Mouse (Mus musculus) thymus, postnatal 4 days (tissue): ENCODE data around the gene Irx2.

Source experiments
- DNase-seq: peaks from one replicate; pipeline ENCODE4 v3.0.0; 2021

Gene Irx2

DNA sequence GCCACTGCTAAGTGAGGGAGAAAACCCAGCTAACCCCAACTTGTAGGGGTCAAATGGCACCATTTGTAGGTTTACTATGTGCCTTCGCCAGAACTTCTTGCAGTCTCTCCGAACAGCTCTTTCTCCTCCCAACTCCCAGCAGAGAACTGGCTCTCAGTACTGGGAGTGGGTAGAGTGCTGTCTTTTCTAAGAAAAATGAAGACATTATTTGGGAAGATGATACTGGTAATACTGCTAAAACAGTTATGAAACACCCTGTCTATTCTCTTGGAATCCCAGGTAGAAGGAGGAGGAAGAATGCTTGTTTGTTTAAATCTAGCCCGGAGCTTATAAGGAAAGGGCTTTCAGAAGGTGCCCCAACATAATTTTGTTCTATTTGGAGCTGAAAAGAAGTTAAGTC lies 8.9 kb downstream of the Irx2 start:
- DNase-seq = no peak

DNA sequence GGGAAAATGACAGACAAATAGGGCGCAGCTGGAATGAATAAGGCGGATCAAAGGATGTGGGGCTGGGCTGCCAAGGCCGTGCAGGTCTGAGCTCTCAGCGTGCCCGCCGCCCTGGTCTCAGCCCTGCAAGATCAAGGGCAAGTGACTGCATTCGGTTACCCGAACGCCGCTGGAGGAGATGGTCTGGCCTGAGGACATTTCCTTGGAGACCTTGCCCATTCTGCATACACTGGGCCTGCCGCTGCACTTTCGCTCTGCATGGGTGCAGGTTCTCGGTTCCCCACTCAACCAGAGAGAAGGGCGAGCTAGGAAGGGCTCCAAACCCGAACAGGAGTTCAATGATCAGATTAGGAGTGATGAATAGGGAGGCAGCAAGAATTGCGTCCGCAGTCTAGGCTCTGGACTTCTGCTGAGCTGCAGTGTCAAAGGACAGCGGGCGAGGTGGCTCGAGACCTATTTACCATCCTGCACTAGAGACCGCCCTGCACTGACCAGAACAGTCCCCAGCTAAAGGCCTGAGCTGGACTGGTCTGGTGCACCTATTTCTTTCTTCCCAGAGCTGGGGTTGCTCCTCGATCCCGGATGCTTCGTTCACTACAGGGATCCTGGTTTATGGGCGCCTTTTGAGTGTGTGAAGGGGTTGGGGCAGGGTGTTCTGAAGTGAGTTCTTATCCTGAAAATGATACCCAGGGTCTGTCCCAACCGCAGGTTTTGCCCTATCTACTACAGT lies 9.9 kb downstream of the Irx2 start:
- DNase-seq = no peak

DNA sequence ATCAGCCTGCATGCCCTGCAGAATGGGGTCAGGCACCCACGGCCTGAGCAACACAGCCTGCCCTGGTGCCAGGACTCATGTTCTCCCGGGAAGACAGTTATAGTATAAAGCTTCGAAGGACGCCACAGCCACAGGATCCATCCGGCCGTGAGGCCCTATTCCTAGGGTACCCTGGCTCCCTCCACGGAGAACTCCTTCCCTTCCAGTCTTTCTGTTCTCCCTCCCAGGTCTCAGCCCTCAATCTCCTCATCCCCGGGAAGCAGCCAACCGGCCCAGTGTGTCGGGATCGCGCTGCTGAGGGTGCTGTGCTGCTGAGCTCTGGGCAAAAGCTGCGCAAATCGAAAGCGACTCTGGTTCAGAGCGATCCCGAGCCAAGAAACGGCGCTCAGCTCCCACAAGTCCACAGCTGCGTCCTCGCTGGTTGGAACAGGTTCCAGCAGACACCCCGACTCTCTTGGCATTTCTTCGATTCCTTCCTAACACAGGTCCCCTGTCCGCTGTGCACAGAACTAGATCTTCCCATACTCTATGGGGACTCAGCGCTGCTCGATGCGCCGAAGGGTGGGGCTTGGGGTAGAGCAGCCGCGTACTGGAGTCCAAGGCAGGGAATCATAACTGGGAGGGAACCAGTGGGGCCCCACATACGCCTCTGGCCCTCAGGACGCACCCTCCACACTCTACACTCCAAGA lies 11.0 kb downstream of the Irx2 start:
- no peak for DNase-seq

DNA sequence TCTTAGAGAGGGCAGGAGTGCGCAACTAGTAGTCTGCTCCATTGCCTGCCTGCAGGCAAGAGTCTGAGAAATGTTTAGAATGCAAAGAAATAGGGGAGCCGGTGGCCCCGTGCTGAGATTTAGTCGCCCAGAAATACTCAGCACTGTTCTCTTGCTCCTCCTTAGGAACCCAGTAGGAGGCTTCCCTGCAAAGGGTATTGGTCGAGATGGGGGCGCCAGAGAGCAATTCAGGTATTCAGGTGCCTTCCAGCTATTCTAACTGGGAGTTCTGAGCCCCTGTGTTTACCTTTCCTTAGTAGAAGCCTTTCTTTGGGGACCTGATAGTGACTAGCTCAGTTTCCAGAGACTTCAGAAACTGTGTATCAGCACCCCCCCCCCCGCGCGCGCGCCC lies 11.5 kb downstream of the Irx2 start:
- peak; percentile 52 for DNase-seq

DNA sequence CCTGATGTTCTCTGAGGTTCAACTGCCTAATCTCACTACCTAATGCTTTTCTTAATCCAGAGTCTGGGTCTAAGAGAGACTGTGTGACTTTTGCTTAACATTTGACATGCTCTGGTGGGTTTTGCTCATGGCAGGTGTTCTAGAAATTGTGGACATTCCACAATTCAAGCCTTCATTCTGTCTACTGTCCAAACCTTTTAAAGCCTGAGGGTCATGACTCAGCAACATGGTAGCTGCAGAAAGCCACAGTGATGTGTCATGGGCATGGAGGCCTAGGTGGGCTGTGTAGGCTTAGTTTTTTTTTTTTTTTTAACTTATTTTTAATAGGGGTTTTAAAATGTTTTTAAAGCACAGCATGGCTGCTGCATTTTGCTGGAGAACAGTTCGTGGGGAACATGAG lies 27.8 kb downstream of the Irx2 start:
- DNase-seq = no peak

DNA sequence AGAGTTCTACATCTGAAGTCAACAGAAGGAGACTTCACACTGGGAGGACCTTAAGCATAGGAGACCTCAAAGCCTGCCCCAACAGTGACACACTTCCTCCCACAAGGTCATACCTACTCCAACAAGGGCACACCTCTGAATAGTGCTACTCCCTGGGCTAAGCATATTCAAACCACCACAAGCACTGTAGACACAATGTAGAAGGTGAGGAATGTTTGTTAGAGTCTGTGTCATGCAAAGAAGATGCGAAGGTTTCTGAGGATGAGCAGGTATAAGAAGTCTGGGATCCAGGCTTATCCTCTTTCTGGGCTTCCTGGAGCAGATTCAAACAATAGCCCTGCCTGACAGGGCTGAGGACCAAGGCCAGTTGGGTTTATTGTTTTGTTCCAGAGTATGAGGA lies 47.2 kb downstream of the Irx2 start:
- no peak for DNase-seq
